Mouse (Mus musculus) erythroblast, embryonic 14.5 days (primary cell): Measurements from ENCODE around the gene Fgfr2. TPM values are rescaled to one million over a fixed set of nuclear protein-coding genes. Genes with fewer than 3 reads are reported as not detected.

Source experiments
- H3K27me3 ChIP-seq: 2 replicates; pipeline ENCODE4 v1.6.1; 2012; ENCODE audit warnings: inconsistent platforms; ENCODE audit not compliant: control insufficient read depth
- H3K36me3 ChIP-seq: 2 replicates; pipeline ENCODE4 v1.6.1; 2012; ENCODE audit warnings: mild to moderate bottlenecking, inconsistent platforms; ENCODE audit not compliant: control insufficient read depth
- H3K4me1 ChIP-seq: 2 replicates; pipeline ENCODE4 v1.6.1; 2012; ENCODE audit warnings: inconsistent platforms; ENCODE audit not compliant: control insufficient read depth
- H3K4me3 ChIP-seq: replicated peaks from 2 replicates; pipeline ENCODE3; 2012; ENCODE audit warnings: moderate library complexity, mild to moderate bottlenecking, inconsistent platforms
- H3K9me3 ChIP-seq: 2 replicates; pipeline ENCODE4 v1.6.1; 2012; ENCODE audit warnings: low read length, inconsistent platforms, mixed read lengths; ENCODE audit not compliant: control insufficient read depth
- GATA1 ChIP-seq: IDR thresholded peaks from 2 replicates; pipeline ENCODE4 v1.6.1; 2012; ENCODE audit warnings: low read length, inconsistent platforms, mixed read lengths
- TAL1 ChIP-seq: IDR thresholded peaks from 3 replicates; pipeline ENCODE4 v1.6.1; 2012; ENCODE audit warnings: low read length, inconsistent platforms, mixed read lengths
- polyA plus RNA-seq: library from polyadenylated mRNA; stranded (reverse); fragments of >175 nt; gene quantifications from 2 replicates; pipeline ENCODE4 v1.2.3, GENCODE M21; 2012

Fgfr2 gene
- polyA plus RNA-seq, 1 experiment = not detected

DNA sequence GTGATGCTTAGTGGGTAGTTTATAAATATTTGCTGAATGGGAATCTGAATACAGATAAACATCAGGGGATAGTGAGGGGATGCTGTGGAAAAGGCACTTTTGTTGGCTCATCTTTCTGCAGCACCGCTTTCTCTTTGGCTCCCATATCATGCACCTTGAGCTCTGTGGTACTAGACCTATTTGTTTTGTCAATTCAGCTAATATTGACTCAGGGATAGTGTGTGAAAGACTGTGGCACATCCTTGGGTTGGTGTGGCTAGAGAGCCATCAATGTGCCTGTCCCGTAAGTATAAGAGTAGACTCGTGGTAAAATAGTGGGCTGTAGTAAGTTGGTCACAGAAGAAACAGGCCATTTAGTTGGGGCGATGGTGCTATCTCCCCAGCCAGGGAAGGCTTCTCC, 2335.6 kb downstream of the Fgfr2 start:
- Histone ChIP-seq H3K9me3 (no peaks in the 10 kb centered on the region), H3K4me1 (no peaks in the 10 kb centered on the region), H3K27me3 (no peaks in the 10 kb centered on the region), H3K36me3 (no peaks in the 10 kb centered on the region), H3K4me3 (no peak overlapping the region)
- no peak for TF ChIP-seq TAL1
- no peak for TF ChIP-seq GATA1

DNA sequence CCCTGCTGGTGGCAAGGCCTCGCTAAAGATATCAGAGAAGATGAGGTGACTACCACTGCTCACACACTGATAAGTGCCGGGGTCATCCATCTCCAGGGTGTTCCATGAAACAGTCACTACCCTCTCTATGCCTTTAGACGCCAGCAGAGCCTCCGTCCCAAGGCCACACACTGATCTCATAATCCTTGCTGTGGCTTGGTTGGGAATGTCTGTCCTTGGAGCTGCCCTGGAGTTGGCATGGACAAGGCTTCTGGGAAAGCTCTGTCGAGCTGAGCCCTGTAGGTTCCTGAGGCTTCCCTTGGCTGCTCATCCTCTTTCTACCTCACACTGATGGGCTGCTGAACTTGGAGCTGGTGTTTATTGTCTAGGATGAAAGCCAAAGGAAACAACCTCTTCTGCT, 2336.4 kb downstream of the Fgfr2 start:
- Histone ChIP-seq H3K4me3 (no peak overlapping the region), H3K4me1 (no peaks in the 10 kb centered on the region), H3K36me3 (no peaks in the 10 kb centered on the region), H3K27me3 (no peaks in the 10 kb centered on the region), H3K9me3 (no peaks in the 10 kb centered on the region)
- TF ChIP-seq GATA1 (no peak), TAL1 (no peak)

DNA sequence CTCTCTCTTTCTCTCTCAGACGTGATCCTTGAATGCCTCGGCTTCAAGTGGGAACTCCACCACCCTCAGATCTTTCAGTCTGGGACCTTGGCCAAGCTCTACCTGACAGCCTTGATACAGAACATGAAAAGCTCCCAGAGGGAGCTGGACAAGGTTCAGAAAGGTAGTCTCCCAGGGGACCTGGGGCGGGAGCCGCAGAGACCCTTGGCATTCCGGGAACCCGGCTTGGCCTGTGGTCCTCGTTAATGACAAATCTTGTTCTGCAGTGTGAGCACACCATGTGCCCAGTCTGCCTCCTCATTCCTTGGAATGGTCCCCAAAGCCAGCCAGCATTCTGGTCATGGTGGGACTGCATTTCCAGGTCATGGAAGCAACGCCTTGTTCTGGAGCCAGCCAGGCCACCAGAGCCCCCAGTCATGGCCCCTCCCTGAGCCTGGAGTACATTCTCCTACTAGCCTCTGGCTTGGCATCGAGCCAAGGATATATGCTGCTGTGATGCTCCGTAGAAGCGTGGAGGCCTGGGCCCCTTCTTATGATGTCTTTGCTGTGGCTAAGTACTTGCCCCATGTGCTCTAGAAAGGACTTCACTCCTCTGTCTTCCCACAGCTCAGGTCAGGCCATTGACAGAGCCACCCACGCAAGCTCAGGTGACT, 2337.1 kb downstream of the Fgfr2 start:
- TF ChIP-seq TAL1 = no peak
- TF ChIP-seq GATA1 = no peak
- no peak overlapping the region for H3K4me3 ChIP-seq
- no peaks in the 10 kb centered on the region for H3K4me1 ChIP-seq
- no peaks in the 10 kb centered on the region for H3K9me3 ChIP-seq
- H3K36me3 ChIP-seq = no peaks in the 10 kb centered on the region
- H3K27me3 ChIP-seq = no peaks in the 10 kb centered on the region

DNA sequence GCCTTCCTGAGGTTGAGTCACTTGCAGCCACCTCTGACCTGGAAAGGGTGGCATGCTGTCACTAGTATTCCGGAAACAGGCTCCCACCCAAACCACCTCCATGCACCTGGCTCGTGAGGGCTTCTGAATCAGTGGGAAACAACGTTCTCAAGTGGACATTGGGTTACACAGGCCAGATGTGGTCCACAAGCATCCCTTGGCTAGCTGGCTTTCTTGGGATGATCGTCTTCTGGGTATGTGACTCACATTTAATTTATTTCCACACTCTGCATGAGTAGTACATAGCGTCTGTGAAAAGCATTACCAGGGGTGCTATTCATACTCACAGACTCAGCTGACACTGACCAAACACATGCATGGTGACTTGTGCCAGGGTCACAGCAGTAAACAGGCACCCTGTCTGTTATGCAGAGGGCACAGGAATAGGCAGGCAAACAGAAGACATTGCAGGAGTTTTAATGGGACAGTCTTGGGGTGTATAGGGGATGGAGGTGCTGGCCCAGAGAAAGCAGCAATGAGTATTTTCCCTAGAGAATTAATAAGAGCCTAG, 2340.6 kb downstream of the Fgfr2 start:
- no peaks in the 10 kb centered on the region for H3K9me3 ChIP-seq
- H3K4me3 ChIP-seq = no peak overlapping the region
- H3K27me3 ChIP-seq = no peaks in the 10 kb centered on the region
- TF ChIP-seq GATA1 = no peak
- TF ChIP-seq TAL1 = no peak
- no peaks in the 10 kb centered on the region for H3K36me3 ChIP-seq
- H3K4me1 ChIP-seq = no peaks in the 10 kb centered on the region

DNA sequence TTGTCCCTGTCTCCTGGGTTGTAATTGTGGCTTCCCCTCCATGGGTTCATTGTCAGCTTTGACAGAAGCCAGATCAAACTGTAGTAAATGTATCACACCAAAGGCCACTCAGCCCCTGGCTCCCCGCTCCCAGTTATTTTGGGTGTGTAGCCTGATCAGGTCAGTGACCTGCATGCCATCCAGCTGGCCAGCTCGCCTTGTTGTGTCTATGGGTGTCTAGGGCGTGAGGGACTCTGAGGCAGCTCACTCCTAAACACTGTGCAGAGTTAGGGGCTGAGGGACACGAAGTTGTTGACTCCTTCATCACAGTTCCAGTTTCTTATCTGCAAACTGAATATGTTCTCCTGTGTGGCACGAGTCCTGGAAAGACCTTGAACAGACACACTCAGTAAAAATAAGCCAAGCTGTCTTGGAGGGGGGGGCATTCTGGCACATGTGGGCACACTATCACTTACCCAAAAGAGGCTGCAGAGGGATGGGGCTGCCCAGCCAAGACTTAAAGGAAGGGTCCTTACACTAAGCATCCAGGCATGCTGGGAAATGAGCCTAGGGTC, 2342.2 kb downstream of the Fgfr2 start:
- Histone ChIP-seq H3K27me3 (no peaks in the 10 kb centered on the region), H3K4me3 (no peak overlapping the region), H3K4me1 (no peaks in the 10 kb centered on the region), H3K36me3 (no peaks in the 10 kb centered on the region), H3K9me3 (no peaks in the 10 kb centered on the region)
- TF ChIP-seq GATA1 (no peak), TAL1 (no peak)

DNA sequence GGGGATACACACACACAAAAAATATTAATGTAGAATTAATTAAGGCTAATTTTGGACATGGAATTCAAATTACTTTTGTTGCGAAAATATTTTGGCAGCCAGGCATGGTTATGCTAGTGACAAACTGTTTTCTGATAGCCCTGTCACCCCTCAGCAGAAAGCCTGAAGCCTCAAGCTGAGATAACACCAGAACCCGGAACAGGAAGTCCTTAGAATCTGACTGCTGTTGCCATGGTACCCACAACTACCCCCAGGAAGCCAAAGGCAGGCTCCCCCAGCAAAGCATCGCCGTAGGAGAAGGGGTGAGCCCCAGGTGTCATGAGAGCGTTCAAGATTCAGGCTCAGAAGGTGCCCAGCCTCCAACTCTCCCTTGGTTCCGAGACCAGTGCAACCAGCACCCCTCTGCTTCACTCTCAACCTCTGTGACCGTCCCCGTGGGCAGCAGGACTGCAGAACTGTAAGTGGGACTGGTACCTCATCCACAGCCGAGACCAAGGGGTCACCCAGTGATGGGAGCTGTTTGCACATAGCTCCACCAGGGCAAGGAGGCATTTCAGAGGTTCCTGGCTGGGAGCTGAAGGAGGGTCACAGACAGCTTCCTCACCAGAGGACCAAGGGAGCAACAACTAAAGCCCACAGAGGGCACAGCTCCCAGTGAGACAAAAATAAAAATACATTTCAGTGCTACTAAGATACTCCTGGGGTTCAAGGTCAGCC, 2349.1 kb downstream of the Fgfr2 start, which contains the start of gene Btbd16:
Gene Btbd16 (plus strand): TSS at position 156 of the 717 bp plus-strand sequence.
- TF ChIP-seq GATA1 = no peak
- TF ChIP-seq TAL1 = no peak
- Histone ChIP-seq H3K9me3 (no peaks in the 10 kb centered on the region), H3K4me1 (no peaks in the 10 kb centered on the region), H3K4me3 (no peak within 1 kb of the TSS), H3K27me3 (no peaks in the 10 kb centered on the region), H3K36me3 (no peaks in the 10 kb centered on the region)

DNA sequence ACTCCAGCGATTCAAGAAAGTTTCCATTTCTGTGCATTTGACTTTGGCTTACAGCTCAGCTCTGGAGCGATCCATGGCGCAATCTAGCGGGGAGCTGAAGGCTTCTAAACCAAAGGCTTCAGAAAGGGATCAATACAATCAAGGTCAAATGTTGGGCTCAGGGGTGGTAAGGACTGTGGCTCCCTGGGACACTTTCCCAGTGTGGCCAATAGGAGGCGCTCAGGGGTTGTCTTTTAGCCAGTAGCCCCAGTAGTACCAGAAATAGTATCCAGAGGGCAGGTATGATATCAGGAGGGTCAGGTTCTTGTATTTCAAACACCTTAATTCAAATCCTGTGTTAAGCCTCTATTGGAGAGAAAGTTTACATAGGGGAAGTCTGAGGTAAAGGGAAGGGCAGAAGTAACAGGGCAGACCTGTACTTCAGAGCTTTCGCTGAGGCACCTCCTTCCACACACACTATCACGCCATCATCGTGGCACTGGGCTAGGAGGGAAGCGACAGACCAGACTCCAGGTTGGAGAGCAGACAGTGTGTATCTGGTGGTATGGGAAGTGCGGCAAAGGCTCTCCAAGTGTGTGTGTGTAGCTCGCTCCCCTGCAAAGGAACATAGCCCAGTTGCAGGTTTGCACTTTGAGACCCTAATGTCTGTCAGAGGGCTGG, 2349.8 kb downstream of the Fgfr2 start:
- H3K27me3 ChIP-seq = no peaks in the 10 kb centered on the region
- H3K9me3 ChIP-seq = no peaks in the 10 kb centered on the region
- H3K36me3 ChIP-seq = no peaks in the 10 kb centered on the region
- no peak for TF ChIP-seq TAL1
- TF ChIP-seq GATA1 = no peak
- H3K4me1 ChIP-seq = no peaks in the 10 kb centered on the region
- H3K4me3 ChIP-seq = no peak overlapping the region

DNA sequence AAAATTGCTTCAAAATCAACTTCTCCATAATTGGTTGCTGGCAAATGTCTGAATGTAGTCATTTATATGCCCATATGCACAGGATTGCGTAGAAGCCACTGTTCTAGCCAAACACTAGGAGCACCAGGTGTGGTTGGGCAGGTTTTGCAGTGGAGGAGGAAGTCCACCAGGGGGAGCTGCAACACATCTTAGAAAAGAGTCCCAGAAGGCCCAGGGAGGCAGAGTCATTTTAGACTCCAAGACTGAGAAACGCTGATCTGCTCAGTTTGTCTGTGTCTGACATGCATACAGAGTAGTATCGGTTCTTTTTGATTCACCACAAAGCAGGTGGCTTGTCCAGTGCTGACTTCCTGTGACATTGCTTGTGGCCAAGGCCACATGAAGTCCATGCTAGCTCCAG, 2352.4 kb downstream of the Fgfr2 start:
- no peak overlapping the region for H3K4me3 ChIP-seq
- TF ChIP-seq TAL1 = no peak
- TF ChIP-seq GATA1 = no peak
- H3K9me3 ChIP-seq = no peaks in the 10 kb centered on the region
- H3K27me3 ChIP-seq = no peaks in the 10 kb centered on the region
- H3K4me1 ChIP-seq = no peaks in the 10 kb centered on the region
- no peaks in the 10 kb centered on the region for H3K36me3 ChIP-seq

DNA sequence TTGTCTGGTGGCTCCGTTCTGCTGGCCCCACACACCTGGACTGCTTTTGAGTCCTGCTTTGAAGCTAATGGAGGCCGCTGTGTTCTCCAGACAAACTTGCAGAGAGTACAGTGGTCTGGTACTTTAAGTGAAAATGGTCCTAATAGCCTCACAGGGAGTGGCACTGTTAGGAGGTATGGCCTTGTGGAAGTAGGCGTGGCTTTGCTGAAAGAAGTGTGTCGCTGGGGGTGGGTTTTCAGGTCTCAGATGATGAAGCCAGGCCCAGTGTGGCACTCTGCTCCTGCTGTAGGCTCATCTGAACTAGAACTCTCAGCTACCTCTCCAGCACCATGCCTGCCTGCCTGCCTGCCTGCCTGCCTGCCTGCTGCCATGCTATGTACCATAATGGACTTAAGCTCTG, 2355.0 kb downstream of the Fgfr2 start:
- no peaks in the 10 kb centered on the region for H3K36me3 ChIP-seq
- H3K4me3 ChIP-seq = no peak overlapping the region
- no peaks in the 10 kb centered on the region for H3K4me1 ChIP-seq
- H3K9me3 ChIP-seq = no peaks in the 10 kb centered on the region
- no peaks in the 10 kb centered on the region for H3K27me3 ChIP-seq
- TF ChIP-seq GATA1 (no peak), TAL1 (no peak)
